Mouse (Mus musculus) macrophage (primary cell): ENCODE results near the gene Slc25a48. TPM values are rescaled to one million over a fixed set of nuclear protein-coding genes. Genes with fewer than 3 reads are reported as not detected.

ENCODE experiments used
- H3K27ac ChIP-seq: fragments of 350-480 bp; formaldehyde crosslinking; 2 replicates; pipeline ENCODE4 v1.9.0; 2021
- H3K36me3 ChIP-seq: fragments of 350-480 bp; formaldehyde crosslinking; 2 replicates; pipeline ENCODE4 v1.9.0; 2021; ENCODE audit errors: inconsistent target
- H3K4me3 ChIP-seq: fragments of 350-480 bp; formaldehyde crosslinking; 2 replicates; pipeline ENCODE4 v1.9.0; 2021; ENCODE audit errors: inconsistent target
- H3K79me2 ChIP-seq: fragments of 350-480 bp; formaldehyde crosslinking; 2 replicates; pipeline ENCODE4 v1.9.0; 2021; ENCODE audit errors: inconsistent target
- WGBS: methylation state at CpG from one replicate; pipeline ENCODE4 v1.1.7; 2026; ENCODE audit warnings: inconsistent platforms; ENCODE audit not compliant: missing documents; 5-methylcytosine and 5-hydroxymethylcytosine counted together
- polyA plus RNA-seq: library from polyadenylated mRNA; stranded (reverse); fragments of 250-400 nt; gene quantifications from 3 replicates; pipeline ENCODE4 v1.2.4, GENCODE M21; 2018; ENCODE audit warnings: inconsistent platforms

Gene Slc25a48
- polyA plus RNA-seq, 1 experiment from 2014 or later: not detected

- no peaks in the 10 kb centered on the region for H3K36me3 ChIP-seq
- 77% methylated on average over 5 of the region's 12 CpGs for WGBS
- H3K79me2 ChIP-seq: no peaks in the 10 kb centered on the region
- no peak overlapping the region for H3K27ac ChIP-seq
- H3K4me3 ChIP-seq: no peak overlapping the region
Observed at GRCm38 (mm10) chr13:56432496-56432895, 5.7 kb upstream of the Slc25a48 start.

DNA sequence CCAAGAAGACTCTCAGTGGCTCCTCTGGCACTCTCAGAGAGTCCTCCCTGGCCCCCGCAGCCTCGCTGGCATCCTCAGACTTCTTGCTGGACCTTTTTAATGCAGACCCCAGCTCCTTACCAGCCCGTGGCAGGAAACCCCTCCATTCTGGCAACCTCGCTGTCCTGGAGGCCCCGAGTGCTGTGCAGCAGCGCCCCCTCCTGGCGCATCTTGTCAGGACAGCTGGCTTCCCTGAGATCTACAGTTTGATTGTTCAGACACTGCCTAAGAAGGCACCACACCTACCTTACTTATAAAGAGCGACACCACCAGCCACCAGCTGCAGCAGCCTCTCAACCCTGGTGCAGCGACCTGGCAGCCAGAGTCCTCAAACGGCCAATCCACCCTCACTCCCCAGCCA is 4.7 kb upstream of the Slc25a48 start:
- H3K36me3 ChIP-seq: no peaks in the 10 kb centered on the region
- H3K4me3 ChIP-seq: no peak overlapping the region
- 22% methylated on average over 10 of the region's 10 CpGs for WGBS
- no peaks in the 10 kb centered on the region for H3K79me2 ChIP-seq
- H3K27ac ChIP-seq: no peak overlapping the region

DNA sequence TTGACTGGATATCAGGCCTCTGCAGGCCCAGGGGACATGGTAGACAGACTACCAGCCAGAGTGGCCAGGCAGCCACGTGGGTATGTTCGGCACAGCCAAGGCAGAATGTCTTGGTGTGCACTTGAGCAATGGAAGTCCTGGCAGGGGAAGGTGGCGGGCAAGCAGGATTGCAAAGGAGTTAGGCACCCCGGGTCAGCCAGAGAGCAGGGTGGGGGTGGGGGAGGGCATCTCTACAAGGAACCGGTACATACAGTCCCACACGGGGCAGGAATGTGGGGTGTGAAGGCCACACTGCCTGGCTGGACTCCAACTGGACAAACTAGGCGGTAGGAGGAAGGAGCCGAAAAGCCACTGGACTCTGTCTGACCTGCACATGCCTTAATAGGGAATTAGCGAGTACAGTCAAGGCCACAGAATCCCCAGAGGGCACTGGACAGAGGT is 3.8 kb upstream of the Slc25a48 start:
- H3K27ac ChIP-seq: no peak overlapping the region
- 93% methylated on average over 9 of the region's 9 CpGs for WGBS
- no peak overlapping the region for H3K4me3 ChIP-seq
- no peaks in the 10 kb centered on the region for H3K79me2 ChIP-seq
- H3K36me3 ChIP-seq: no peaks in the 10 kb centered on the region

DNA sequence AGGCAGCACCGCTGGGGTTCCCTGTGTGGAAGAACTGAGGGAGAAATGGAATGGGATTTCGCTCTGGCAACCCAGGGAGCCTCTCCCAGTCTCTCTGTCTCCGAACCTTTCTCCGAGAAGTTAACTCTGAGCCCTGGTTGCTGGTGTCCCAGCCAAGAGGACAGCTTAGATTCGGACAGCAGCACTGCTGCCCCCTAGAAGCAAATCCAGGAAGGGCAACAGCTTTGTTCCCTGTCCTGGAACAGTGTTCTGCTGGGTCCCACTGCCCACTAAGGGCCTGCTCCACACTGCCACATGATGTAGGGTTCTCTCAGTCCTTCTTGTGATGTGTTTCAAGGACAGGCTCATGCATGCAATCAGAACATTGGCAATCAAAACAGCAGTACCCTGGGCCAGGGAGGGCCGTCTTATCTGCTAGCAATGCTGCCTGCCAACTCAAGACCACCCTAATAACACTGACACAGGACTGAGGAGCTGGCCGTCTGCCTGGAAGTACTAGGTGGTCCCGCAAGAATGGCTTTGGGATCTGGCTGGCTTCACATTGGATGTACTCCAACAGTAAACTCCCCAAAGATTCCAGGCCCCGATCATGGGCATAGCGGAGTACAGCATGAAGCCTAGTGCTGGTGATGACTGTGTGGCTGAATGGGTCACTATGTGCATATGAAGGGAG is 2.4 kb upstream of the Slc25a48 start:
- WGBS: 85% methylated on average over 10 of the region's 10 CpGs
- no peak overlapping the region for H3K4me3 ChIP-seq
- no peaks in the 10 kb centered on the region for H3K79me2 ChIP-seq
- H3K36me3 ChIP-seq: no peaks in the 10 kb centered on the region
- H3K27ac ChIP-seq: no peak overlapping the region

DNA sequence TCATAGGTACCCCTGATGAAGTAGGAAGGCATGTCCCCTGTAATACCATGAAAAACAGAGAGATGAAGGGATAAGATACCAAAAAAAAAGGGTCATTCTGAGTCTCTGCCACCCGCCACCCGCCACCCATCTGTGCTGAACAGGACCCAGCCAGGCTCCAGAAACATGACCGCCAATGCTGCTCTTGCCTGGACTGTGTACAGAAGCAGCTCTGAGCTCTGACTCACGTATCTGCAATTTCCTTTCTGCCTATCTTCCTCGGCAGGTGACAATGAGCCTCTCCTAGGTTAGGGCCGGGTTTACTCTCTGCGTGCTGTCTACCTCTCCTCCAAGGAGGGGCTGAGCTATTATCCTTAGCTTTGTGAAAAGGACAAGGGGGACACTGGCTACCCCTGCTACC is 5.3 kb downstream of the Slc25a48 start:
- 80% methylated on average over 7 of the region's 7 CpGs for WGBS
- H3K79me2 ChIP-seq: no peaks in the 10 kb centered on the region
- no peak overlapping the region for H3K27ac ChIP-seq
- no peaks in the 10 kb centered on the region for H3K36me3 ChIP-seq
- no peak overlapping the region for H3K4me3 ChIP-seq

DNA sequence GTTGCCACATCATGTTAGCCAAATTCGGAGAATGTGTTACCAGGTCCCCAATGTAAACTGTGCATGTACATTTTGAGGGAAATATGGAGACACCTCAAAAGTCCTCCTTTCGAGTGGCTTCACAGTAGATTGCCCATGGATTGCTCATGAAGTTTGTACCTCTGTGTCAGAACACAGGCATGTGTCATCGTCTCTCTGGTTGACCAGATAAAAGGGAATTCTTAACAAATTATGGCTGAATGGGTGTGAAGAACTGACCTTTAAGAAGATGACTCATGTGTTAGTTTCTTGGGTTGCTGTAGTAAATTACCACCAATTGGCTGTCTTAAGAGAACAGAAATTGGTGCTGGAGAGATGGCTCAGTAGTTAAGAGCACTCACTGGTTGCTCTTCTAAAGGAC is 6.0 kb downstream of the Slc25a48 start:
- H3K27ac ChIP-seq: no peak overlapping the region
- H3K36me3 ChIP-seq: no peaks in the 10 kb centered on the region
- 98% methylated on average over 3 of the region's 3 CpGs for WGBS
- no peak overlapping the region for H3K4me3 ChIP-seq
- H3K79me2 ChIP-seq: no peaks in the 10 kb centered on the region

GRCm38 (mm10) chr13:56444996-56445395 is 6.8 kb downstream of the Slc25a48 start:
- H3K36me3 ChIP-seq: no peaks in the 10 kb centered on the region
- no peaks in the 10 kb centered on the region for H3K79me2 ChIP-seq
- H3K27ac ChIP-seq: no peak overlapping the region
- no peak overlapping the region for H3K4me3 ChIP-seq
- 86% methylated on average over 6 of the region's 6 CpGs for WGBS

DNA sequence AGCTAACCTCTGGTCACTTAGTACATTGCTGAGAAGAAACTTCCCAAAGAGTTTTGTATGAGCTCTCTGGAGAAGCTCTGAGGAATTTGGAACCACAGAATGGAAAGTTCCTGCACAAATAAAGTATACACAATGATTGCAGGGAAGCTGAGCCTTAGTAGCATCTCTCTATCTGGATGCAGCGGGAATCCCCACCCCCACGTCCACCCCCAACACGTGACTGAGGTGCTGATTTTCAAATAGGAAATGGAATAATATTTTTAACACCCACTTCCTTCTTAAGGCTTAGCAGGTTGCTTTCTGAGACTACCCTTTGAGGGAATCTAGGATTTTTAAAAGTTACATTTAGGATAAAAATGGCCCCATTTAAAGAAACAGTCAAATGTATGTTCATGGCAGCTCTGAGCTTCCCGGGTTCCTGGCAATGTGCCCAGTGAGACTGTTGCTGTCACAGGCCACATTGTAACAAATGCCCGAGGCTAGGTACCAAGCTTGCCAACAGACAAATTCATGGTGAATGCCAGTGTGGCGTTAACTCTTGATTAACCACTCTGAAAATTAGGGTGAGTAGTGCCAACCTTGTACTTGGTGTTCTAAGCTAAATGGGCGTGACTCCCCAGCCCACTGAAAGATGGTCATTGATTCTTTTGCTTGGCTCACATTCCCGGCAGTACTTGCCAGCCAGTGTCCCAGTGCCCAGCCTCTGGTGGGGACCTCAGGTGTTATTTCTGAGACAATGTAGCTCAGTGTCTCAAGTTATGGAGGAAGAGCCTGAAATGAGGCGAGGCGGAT is 11.3 kb downstream of the Slc25a48 start:
- no peak overlapping the region for H3K4me3 ChIP-seq
- H3K36me3 ChIP-seq: no peaks in the 10 kb centered on the region
- 60% methylated on average over 10 of the region's 10 CpGs for WGBS
- H3K27ac ChIP-seq: no peak overlapping the region
- H3K79me2 ChIP-seq: no peaks in the 10 kb centered on the region

DNA sequence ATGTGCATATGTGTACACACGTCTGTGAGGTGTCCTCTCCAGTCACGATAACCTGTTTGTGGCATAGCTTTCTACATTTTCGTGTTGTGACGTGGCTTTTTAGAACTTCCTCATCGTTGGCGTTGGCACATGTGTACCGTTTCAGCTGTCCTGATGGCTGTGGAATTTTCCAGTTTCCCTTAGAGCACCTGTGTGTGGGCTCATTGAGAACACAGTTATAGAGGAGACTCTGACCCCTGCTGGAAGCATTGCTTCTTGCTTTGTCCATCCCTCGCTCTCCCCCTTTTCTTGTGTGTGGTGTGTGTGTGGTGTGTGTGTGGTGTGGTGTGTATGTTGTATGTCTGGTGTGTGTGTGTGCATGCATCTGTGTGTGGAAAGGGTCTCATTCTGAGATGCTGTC is 11.9 kb downstream of the Slc25a48 start:
- H3K4me3 ChIP-seq: no peak overlapping the region
- no peaks in the 10 kb centered on the region for H3K79me2 ChIP-seq
- H3K27ac ChIP-seq: no peak overlapping the region
- no peaks in the 10 kb centered on the region for H3K36me3 ChIP-seq
- WGBS: 49% methylated on average over 8 of the region's 8 CpGs

- Histone ChIP-seq H3K79me2 (no peaks in the 10 kb centered on the region), H3K27ac (no peak overlapping the region), H3K36me3 (no peaks in the 10 kb centered on the region), H3K4me3 (no peak overlapping the region)
- WGBS: 67% methylated on average over 9 of the region's 9 CpGs
Observed at GRCm38 (mm10) chr13:56458001-56458400, 19.8 kb downstream of the Slc25a48 start.

- H3K36me3 ChIP-seq: no peaks in the 10 kb centered on the region
- no peaks in the 10 kb centered on the region for H3K79me2 ChIP-seq
- WGBS: 73% methylated on average over 4 of the region's 4 CpGs
- H3K4me3 ChIP-seq: no peak overlapping the region
- H3K27ac ChIP-seq: no peak overlapping the region
Observed at GRCm38 (mm10) chr13:56461460-56461859, 23.3 kb downstream of the Slc25a48 start.

GRCm38 (mm10) chr13:56462791-56463190 is 24.6 kb downstream of the Slc25a48 start:
- WGBS: 96% methylated on average over 4 of the region's 4 CpGs
- H3K27ac ChIP-seq: no peak overlapping the region
- H3K36me3 ChIP-seq: no peaks in the 10 kb centered on the region
- H3K79me2 ChIP-seq: no peaks in the 10 kb centered on the region
- no peak overlapping the region for H3K4me3 ChIP-seq

DNA sequence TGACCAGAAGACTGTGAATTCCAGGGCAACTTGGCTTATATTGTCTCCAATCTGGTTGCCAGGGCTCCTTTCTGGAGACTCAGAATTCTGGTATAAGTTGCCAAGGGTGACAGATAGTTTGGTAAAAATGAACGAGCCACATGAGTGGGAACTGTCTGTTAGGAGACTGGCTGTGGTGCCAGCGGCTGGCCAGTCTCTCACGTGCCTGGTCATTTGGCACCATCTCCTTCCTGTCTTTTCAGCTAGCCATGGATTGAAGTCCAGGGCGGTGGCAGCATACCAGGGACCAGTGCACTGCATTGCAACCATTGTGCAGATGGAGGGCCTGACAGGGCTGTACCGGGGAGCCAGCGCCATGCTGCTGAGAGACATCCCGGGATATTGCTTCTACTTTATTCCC is 25.1 kb downstream of the Slc25a48 start:
- Histone ChIP-seq H3K36me3 (no peaks in the 10 kb centered on the region), H3K27ac (no peak overlapping the region), H3K79me2 (no peaks in the 10 kb centered on the region), H3K4me3 (no peak overlapping the region)
- WGBS: 88% methylated on average over 7 of the region's 7 CpGs

GRCm38 (mm10) chr13:56463750-56464149 is 25.6 kb downstream of the Slc25a48 start:
- Histone ChIP-seq H3K79me2 (no peaks in the 10 kb centered on the region), H3K36me3 (no peaks in the 10 kb centered on the region), H3K27ac (no peak overlapping the region), H3K4me3 (no peak overlapping the region)
- 97% methylated on average over 4 of the region's 6 CpGs for WGBS

GRCm38 (mm10) chr13:56467786-56468185 is 29.6 kb downstream of the Slc25a48 start:
- Histone ChIP-seq H3K4me3 (no peak overlapping the region), H3K27ac (no peak overlapping the region), H3K79me2 (no peaks in the 10 kb centered on the region), H3K36me3 (no peaks in the 10 kb centered on the region)
- WGBS: 94% methylated on average over 7 of the region's 7 CpGs
